Mouse (Mus musculus) left cerebral cortex, adult 9 months (tissue): Measurements from ENCODE around the gene Klhl18.

Experiments used
- DNase-seq, 2 experiments: peaks; one replicate each; pipeline ENCODE4 v3.0.0; 2022; ENCODE audit warnings: low spot score in 2 of 2

Klhl18 gene

GRCm38 (mm10) chr9:110476124-110477091 lies at the start of gene Klhl18, which contains the start of gene Kif9:
Gene Klhl18 (minus strand): TSS chr9:110476694.
Gene Kif9 (plus strand): TSS chr9:110476958.
- peak; percentile 93 to 99 for DNase-seq

GRCm38 (mm10) chr9:110525737-110526136 lies 49.2 kb upstream of the Klhl18 start:
- no peak for DNase-seq

- no peak for DNase-seq
These were observed 14.4 kb upstream of the Klhl18 start for GRCm38 (mm10) chr9:110490913-110491312.

- DNase-seq = no peak
These were observed 12.3 kb upstream of the Klhl18 start for GRCm38 (mm10) chr9:110488841-110489240.

- DNase-seq = no peak
These were observed 2.1 kb upstream of the Klhl18 start for GRCm38 (mm10) chr9:110478639-110479038.

GRCm38 (mm10) chr9:110477951-110478350 lies 1.5 kb upstream of the Klhl18 start:
- DNase-seq = no peak

- no peak for DNase-seq
These were observed 10.3 kb downstream of the Klhl18 start for GRCm38 (mm10) chr9:110466179-110466578.

GRCm38 (mm10) chr9:110465336-110465735 lies 11.2 kb downstream of the Klhl18 start:
- DNase-seq = no peak

GRCm38 (mm10) chr9:110463983-110464591 lies 12.4 kb downstream of the Klhl18 start:
- DNase-seq = no peak

GRCm38 (mm10) chr9:110462321-110462720 lies 14.2 kb downstream of the Klhl18 start:
- DNase-seq = no peak

- no peak for DNase-seq
These were observed 15.3 kb downstream of the Klhl18 start for GRCm38 (mm10) chr9:110460884-110461815.

GRCm38 (mm10) chr9:110459145-110459727 lies 17.3 kb downstream of the Klhl18 start:
- DNase-seq = no peak

- DNase-seq = no peak
These were observed 18.6 kb downstream of the Klhl18 start for GRCm38 (mm10) chr9:110457926-110458325.

GRCm38 (mm10) chr9:110452523-110452922 lies 24.0 kb downstream of the Klhl18 start:
- DNase-seq = no peak

GRCm38 (mm10) chr9:110448857-110449617 lies 27.5 kb downstream of the Klhl18 start:
- peak; percentile 51 to 85 for DNase-seq

GRCm38 (mm10) chr9:110448356-110448755 lies 28.1 kb downstream of the Klhl18 start:
- no peak for DNase-seq

GRCm38 (mm10) chr9:110440559-110440958 lies 35.9 kb downstream of the Klhl18 start:
- DNase-seq = no peak

- DNase-seq = no peak
These were observed 36.4 kb downstream of the Klhl18 start for GRCm38 (mm10) chr9:110440049-110440448.

- DNase-seq = no peak
These were observed 40.5 kb downstream of the Klhl18 start for GRCm38 (mm10) chr9:110436041-110436440.

GRCm38 (mm10) chr9:110433045-110433444 lies 43.4 kb downstream of the Klhl18 start:
- no peak for DNase-seq

GRCm38 (mm10) chr9:110431241-110431640 lies 45.3 kb downstream of the Klhl18 start:
- peak; percentile 47 to 63 for DNase-seq
